In the genomic region with DNA sequence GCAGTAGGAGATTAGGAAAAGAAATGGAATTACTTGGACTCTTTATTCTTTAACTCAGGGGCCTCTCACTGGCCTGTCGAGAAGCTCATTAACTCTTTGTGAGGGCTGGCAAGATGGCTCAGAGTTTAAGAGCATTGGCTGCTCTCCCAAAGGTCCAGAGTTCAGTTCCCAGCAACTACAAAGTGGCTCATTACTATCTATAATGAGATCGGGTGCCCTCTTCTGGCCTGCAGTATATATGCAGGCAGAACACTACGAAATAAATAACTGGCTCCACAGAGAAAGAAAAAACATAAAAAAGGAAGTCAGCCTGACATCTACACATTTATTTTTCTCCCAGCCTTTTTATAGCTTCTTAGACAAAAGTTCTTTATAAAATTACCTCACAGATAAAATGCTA, we compare ENCODE assay signal across 10 mouse cellular contexts. TPM values are rescaled to one million over a fixed set of nuclear protein-coding genes. Genes with fewer than 3 reads are reported as not detected.
A peak's percentile ranks its signal among the peaks of the same experiment; 100 is the strongest.
DNase-seq lines count a peak whose midpoint lies in the region; ATAC-seq and TF ChIP-seq lines count a peak whose summit lies in the region.
"Had no signal": no experiment of that assay in that cellular context is flagged by ENCODE, and none has a peak within 500 bp of the region (broad histone marks: within the 10 kb centered on the region; RNA-seq: fewer than 3 reads in every experiment).

No protein-coding gene starts in this region.

- H3K9ac ChIP-seq in hindbrain, postnatal 0 days (replicated peaks; ENCODE audit: low read length): no peak overlapping the region
- no peak overlapping the region for H3K9ac ChIP-seq in liver, embryonic 15.5 days
- H3K9ac ChIP-seq: intestine, embryonic 15.5 days had no signal

- H3K4me1 ChIP-seq in hindbrain, postnatal 0 days (ENCODE audit: insufficient read depth, low read length): peaks cover 9% of the 10 kb centered on the region; the same call in 1 of the 2 replicates
- peaks cover 28% of the 10 kb centered on the region for H3K4me1 ChIP-seq in hindbrain, embryonic 10.5 days (replicated peaks)
- H3K4me1 ChIP-seq in liver, embryonic 15.5 days (replicated peaks): peaks cover 81% of the 10 kb centered on the region

- H3K36me3 ChIP-seq in hindbrain, postnatal 0 days (ENCODE audit: insufficient read depth, low read length): no peaks in the 10 kb centered on the region
- H3K36me3 ChIP-seq in hindbrain, embryonic 10.5 days: peaks cover 10% of the 10 kb centered on the region
- H3K36me3 ChIP-seq in liver, embryonic 15.5 days (replicated peaks): peaks cover 5% of the 10 kb centered on the region; the same call in 1 of the 2 replicates
- H3K36me3 ChIP-seq: intestine, embryonic 15.5 days had no signal

- WGBS in hindbrain, postnatal 0 days: 24% methylated on average over 3 of the region's 3 CpGs
- WGBS in hindbrain, embryonic 10.5 days: 30% methylated on average over 3 of the region's 3 CpGs
- WGBS in liver, embryonic 15.5 days (ENCODE audit: insufficient replicate concordance): 10% methylated on average over 3 of the region's 3 CpGs

- TF ChIP-seq CTCF in hindbrain, postnatal 0 days (IDR thresholded peaks at IDR 0.05; ENCODE audit: low read depth): peak; percentile 59

- no peak overlapping the region for H3K4me3 ChIP-seq in hindbrain, postnatal 0 days (ENCODE audit: low read length)
- no peak overlapping the region for H3K4me3 ChIP-seq in hindbrain, embryonic 10.5 days
- no peak overlapping the region for H3K4me3 ChIP-seq in liver, embryonic 15.5 days (replicated peaks)
- H3K4me3 ChIP-seq: intestine, embryonic 15.5 days had no signal

- no peaks in the 10 kb centered on the region for H3K9me3 ChIP-seq in hindbrain, postnatal 0 days (ENCODE audit: low read length)
- H3K9me3 ChIP-seq in hindbrain, embryonic 10.5 days: no peaks in the 10 kb centered on the region
- no peaks in the 10 kb centered on the region for H3K9me3 ChIP-seq in liver, embryonic 15.5 days (replicated peaks)
- H3K9me3 ChIP-seq: intestine, embryonic 15.5 days had no signal

- no peak overlapping the region for H3K27ac ChIP-seq in hindbrain, postnatal 0 days
- no peak overlapping the region for H3K27ac ChIP-seq in hindbrain, embryonic 10.5 days
- peak overlapping the region; percentile 43; the same call in 1 of the 2 replicates for H3K27ac ChIP-seq in liver, embryonic 15.5 days (replicated peaks)
- H3K27ac ChIP-seq: intestine, embryonic 15.5 days had no signal

- no peak overlapping the region for H3K4me2 ChIP-seq in hindbrain, postnatal 0 days (ENCODE audit: low read depth, low read length)
- no peak overlapping the region for H3K4me2 ChIP-seq in liver, embryonic 15.5 days
- H3K4me2 ChIP-seq: intestine, embryonic 15.5 days had no signal

- DNase-seq in hindbrain, postnatal 0 days (ENCODE audit: low spot score): peak; percentile 44
- no peak for DNase-seq in hindbrain, embryonic 10.5 days (ENCODE audit: low spot score)
- peak; percentile 72 for DNase-seq in A20 (ENCODE audit: low read depth, low spot score)
- peak; percentile 34 for DNase-seq in T-cell, adult 2 months (ENCODE audit: low spot score)
- no peak for DNase-seq in cerebellum, postnatal 25 days
- DNase-seq in c-Kit-positive CD71-positive TER-119-positive erythroid progenitor cells, embryonic 14.5 days (ENCODE audit: low spot score): no peak
- no peak for DNase-seq in cerebellum, postnatal 36 days

- no peaks in the 10 kb centered on the region for H3K27me3 ChIP-seq in hindbrain, postnatal 0 days (ENCODE audit: insufficient read depth, low read length)
- H3K27me3 ChIP-seq in hindbrain, embryonic 10.5 days (ENCODE audit: insufficient read depth, poor library complexity, severe bottlenecking): no peaks in the 10 kb centered on the region
- no peaks in the 10 kb centered on the region for H3K27me3 ChIP-seq in liver, embryonic 15.5 days
- H3K27me3 ChIP-seq: intestine, embryonic 15.5 days had no signal

- no peak for ATAC-seq in hindbrain, postnatal 0 days
- ATAC-seq in liver, embryonic 15.5 days (ENCODE audit: insufficient read depth): no peak
- ATAC-seq: activated CD4-positive, CD25-positive, alpha-beta regulatory T cell, adult 4 months; intestine, embryonic 15.5 days had no signal

RNA-seq across cellular contexts. Expression of gene Tecr, which starts 11.4 kb away (rescaled TPM):
- 1,283 and 1,409 TPM in 2 replicates for total RNA-seq in hindbrain, postnatal 0 days (2014; rRNA removed)
- 1,550 and 1,625 TPM in 2 replicates for polyA plus RNA-seq in hindbrain, postnatal 0 days (2015; fragmentation: Nextera tagmentation; extraction: Ambion mirVana)
- 714 and 783 TPM in 2 replicates for polyA plus RNA-seq in hindbrain, embryonic 10.5 days (2016; fragmentation: Nextera tagmentation; extraction: Ambion mirVana)
- polyA plus RNA-seq in liver, embryonic 15.5 days (2015; fragmentation: Nextera tagmentation; extraction: Ambion mirVana): 329 and 344 TPM in 2 replicates

RNA-seq across cellular contexts. Expression of gene Dnajb1, which starts 11.6 kb away (rescaled TPM):
- total RNA-seq in hindbrain, postnatal 0 days (2014; rRNA removed): 35.3 and 42.7 TPM in 2 replicates
- 60.1 and 65.0 TPM in 2 replicates for polyA plus RNA-seq in hindbrain, postnatal 0 days (2015; fragmentation: Nextera tagmentation; extraction: Ambion mirVana)
- 71.9 and 84.2 TPM in 2 replicates for polyA plus RNA-seq in hindbrain, embryonic 10.5 days (2016; fragmentation: Nextera tagmentation; extraction: Ambion mirVana)
- 52.7 and 56.0 TPM in 2 replicates for polyA plus RNA-seq in liver, embryonic 15.5 days (2015; fragmentation: Nextera tagmentation; extraction: Ambion mirVana)

RNA-seq across cellular contexts. Expression of gene Ndufb7, which starts 29.9 kb away (rescaled TPM):
- 124 and 186 TPM in 2 replicates for total RNA-seq in hindbrain, postnatal 0 days (2014; rRNA removed)
- polyA plus RNA-seq in hindbrain, postnatal 0 days (2015; fragmentation: Nextera tagmentation; extraction: Ambion mirVana): 436 and 442 TPM in 2 replicates
- 359 and 398 TPM in 2 replicates for polyA plus RNA-seq in hindbrain, embryonic 10.5 days (2016; fragmentation: Nextera tagmentation; extraction: Ambion mirVana)
- 231 and 237 TPM in 2 replicates for polyA plus RNA-seq in liver, embryonic 15.5 days (2015; fragmentation: Nextera tagmentation; extraction: Ambion mirVana)

RNA-seq across cellular contexts. Expression of gene Gipc1, which starts 56.1 kb away (rescaled TPM):
- 71.5 and 84.9 TPM in 2 replicates for total RNA-seq in hindbrain, postnatal 0 days (2014; rRNA removed)
- 114 and 121 TPM in 2 replicates for polyA plus RNA-seq in hindbrain, postnatal 0 days (2015; fragmentation: Nextera tagmentation; extraction: Ambion mirVana)
- 221 and 240 TPM in 2 replicates for polyA plus RNA-seq in hindbrain, embryonic 10.5 days (2016; fragmentation: Nextera tagmentation; extraction: Ambion mirVana)
- 49.8 and 50.8 TPM in 2 replicates for polyA plus RNA-seq in liver, embryonic 15.5 days (2015; fragmentation: Nextera tagmentation; extraction: Ambion mirVana)

Comparison
In these comparisons a context has a peak if more than half of its experiments do, and no peak if none do; other contexts are left out.
1. DNase-seq: peak in hindbrain, postnatal 0 days (single experiment), A20 (single experiment) and T-cell, adult 2 months (single experiment); none in hindbrain, embryonic 10.5 days (single experiment), cerebellum, postnatal 25 days (0 of 2), c-Kit-positive CD71-positive TER-119-positive erythroid progenitor cells, embryonic 14.5 days (single experiment) and cerebellum, postnatal 36 days (0 of 2).